Mouse (Mus musculus) small intestine, adult 2 months (tissue): ENCODE data around the gene Ddr1.

Experiments
- CTCF ChIP-seq: fragments of 200-500 bp; IDR thresholded peaks from 2 replicates; pipeline ENCODE4 v1.5.1; 2012; ENCODE audit warnings: low read depth, mild to moderate bottlenecking, control low read depth, inconsistent platforms, low read length, moderate library complexity, mixed read lengths; ENCODE audit not compliant: insufficient replicate concordance, insufficient read length; ENCODE audit errors: extremely low read depth
- POLR2A ChIP-seq: fragments of 200-500 bp; IDR thresholded peaks from 2 replicates; pipeline ENCODE4 v1.6.1; 2012; ENCODE audit warnings: low read depth, mild to moderate bottlenecking, control low read depth, inconsistent platforms, low read length, moderate library complexity

DNA sequence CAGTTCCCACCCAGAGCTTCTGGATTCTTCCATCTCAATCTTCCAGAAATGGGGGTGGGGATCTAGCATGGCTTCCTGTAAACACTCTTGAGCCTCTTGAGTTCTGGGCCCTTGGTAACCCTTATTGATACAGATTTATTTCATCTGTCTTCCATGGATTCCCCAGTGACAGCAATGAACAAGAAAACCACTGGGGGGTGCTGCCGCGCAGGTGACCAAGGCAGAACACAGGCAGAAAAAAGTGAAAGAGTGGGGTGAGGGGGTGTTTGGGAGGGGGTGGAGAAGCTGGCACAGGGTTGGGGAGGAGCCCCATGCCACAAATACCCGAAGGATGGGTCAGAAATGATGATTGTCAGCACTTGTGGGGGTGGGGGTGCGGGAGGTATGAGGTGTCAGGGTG, 1.4 kb upstream of the Ddr1 start:
- TF ChIP-seq CTCF (peak; percentile 74; the same call in 1 of the 2 replicates), POLR2A (no peak)
